ENCODE assay signal across 7 mouse cellular contexts in genomic region chr19:36348161-36348800, GRCm38 (mm10). TPM values are rescaled to one million over a fixed set of nuclear protein-coding genes. Genes with fewer than 3 reads are reported as not detected.
A peak's percentile ranks its signal among the peaks of the same experiment; 100 is the strongest.
DNase-seq lines count a peak whose midpoint lies in the region; ATAC-seq and TF ChIP-seq lines count a peak whose summit lies in the region.

Pcgf5 (plus strand) TSS chr19:36348309.

- peak; percentile 80 for DNase-seq in liver, adult 2 months (ENCODE audit: extremely low read depth, low read depth, low spot score)
- DNase-seq in monocyte, adult 2 months (ENCODE audit: low read depth in 1 of 2, low spot score in 2 of 2) = peak; percentile 23 to 54
- peak; percentile 42 to 56 for DNase-seq in spleen, postnatal 10 days (ENCODE audit: low spot score in 2 of 2)

- H3K36me3 ChIP-seq in heart, embryonic 12.5 days = no peaks in the 10 kb centered on the region
- no peaks in the 10 kb centered on the region for H3K36me3 ChIP-seq in kidney, embryonic 16.5 days (ENCODE audit: insufficient read depth, low read length)
- H3K36me3 ChIP-seq in liver, adult 2 months (ENCODE audit: control insufficient read depth, insufficient read depth, low read length) = no peaks in the 10 kb centered on the region

- ATAC-seq in erythroblast, adult 5-6 weeks (replicated peaks; ENCODE audit: low FRiP score, poor library complexity, severe bottlenecking) = no peak
- peak; percentile 76 for ATAC-seq in heart, embryonic 12.5 days (ENCODE audit: insufficient number of reproducible peaks, low FRiP score)
- peak; percentile 87 for ATAC-seq in kidney, embryonic 16.5 days (ENCODE audit: low FRiP score, low TSS enrichment)

- peaks cover 11% of the 10 kb centered on the region for H3K27me3 ChIP-seq in heart, embryonic 12.5 days (replicated peaks)
- H3K27me3 ChIP-seq in kidney, embryonic 16.5 days (ENCODE audit: insufficient read depth, low read length) = peaks cover 48% of the 10 kb centered on the region
- no peaks in the 10 kb centered on the region for H3K27me3 ChIP-seq in liver, adult 2 months (ENCODE audit: control insufficient read depth, insufficient read depth, low read length)

- WGBS in bone marrow, adult 2 months = under 1% methylated on average over 91 of the region's 92 CpGs
- under 1% methylated on average over 84 of the region's 92 CpGs for WGBS in heart, embryonic 12.5 days
- WGBS in kidney, embryonic 16.5 days = under 1% methylated on average over 51 of the region's 92 CpGs
- WGBS in liver, adult 2 months = under 1% methylated on average over 91 of the region's 92 CpGs

- peak; percentile 41; the same call in 1 of the 2 replicates for TF ChIP-seq POLR2A in bone marrow, adult 2 months (IDR thresholded peaks at IDR 0.05; ENCODE audit: borderline replicate concordance, control insufficient read depth, low read depth, low read length)
- TF ChIP-seq POLR2A in liver, adult 2 months (IDR thresholded peaks at IDR 0.05; ENCODE audit: extremely low read depth, insufficient read depth, low read length) = 0 out of 2 replicates have a peak, but pooled peaks have one; percentile 60

- H3K9me3 ChIP-seq in heart, embryonic 12.5 days (replicated peaks) = no peaks in the 10 kb centered on the region; the same call in 1 of the 2 replicates
- H3K9me3 ChIP-seq in kidney, embryonic 16.5 days (ENCODE audit: low read length) = no peaks in the 10 kb centered on the region

- peak within 1 kb of the TSS; percentile 76 for H3K27ac ChIP-seq in bone marrow, adult 2 months (ENCODE audit: control insufficient read depth, insufficient read depth, low read depth, low read length, poor library complexity)
- peak within 1 kb of the TSS; percentile 57 for H3K27ac ChIP-seq in heart, embryonic 12.5 days (ENCODE audit: poor library complexity, severe bottlenecking)
- no peak within 1 kb of the TSS for H3K27ac ChIP-seq in kidney, embryonic 16.5 days (ENCODE audit: low read length)
- peak within 1 kb of the TSS; percentile 97 for H3K27ac ChIP-seq in liver, adult 2 months (replicated peaks; ENCODE audit: insufficient read depth, low read depth, low read length)

- H3K4me2 ChIP-seq in heart, embryonic 12.5 days = peak within 1 kb of the TSS; percentile 85
- peak within 1 kb of the TSS; percentile 100 for H3K4me2 ChIP-seq in kidney, embryonic 16.5 days (replicated peaks; ENCODE audit: low read depth, low read length)

- no peaks in the 10 kb centered on the region; the same call in 1 of the 2 replicates for H3K4me1 ChIP-seq in bone marrow, adult 2 months (ENCODE audit: control insufficient read depth, insufficient read depth, low read length)
- H3K4me1 ChIP-seq in heart, embryonic 12.5 days (replicated peaks) = no peaks in the 10 kb centered on the region; the same call in 1 of the 2 replicates
- no peaks in the 10 kb centered on the region for H3K4me1 ChIP-seq in kidney, embryonic 16.5 days (ENCODE audit: insufficient read depth, low read length)
- H3K4me1 ChIP-seq in liver, adult 2 months (ENCODE audit: control insufficient read depth, insufficient read depth, low read length) = peaks cover 5% of the 10 kb centered on the region; the same call in 1 of the 2 replicates

- H3K4me3 ChIP-seq in bone marrow, adult 2 months (replicated peaks; ENCODE audit: control insufficient read depth, low read depth, low read length) = peak within 1 kb of the TSS; percentile 73
- H3K4me3 ChIP-seq in heart, embryonic 12.5 days = peak within 1 kb of the TSS; percentile 76
- H3K4me3 ChIP-seq in kidney, embryonic 16.5 days (ENCODE audit: low read length) = peak within 1 kb of the TSS; percentile 78
- peak within 1 kb of the TSS; percentile 97 for H3K4me3 ChIP-seq in liver, adult 2 months (ENCODE audit: insufficient read depth, low read depth, low read length)

- H3K9ac ChIP-seq in heart, embryonic 12.5 days = peak within 1 kb of the TSS; percentile 79
- peak within 1 kb of the TSS; percentile 65 for H3K9ac ChIP-seq in kidney, embryonic 16.5 days (replicated peaks; ENCODE audit: low read length)
- peak within 1 kb of the TSS; percentile 99 for H3K9ac ChIP-seq in liver, adult 2 months (ENCODE audit: low read depth, low read length)

- TF ChIP-seq CTCF in bone marrow, adult 2 months (IDR thresholded peaks at IDR 0.05; ENCODE audit: control insufficient read depth, insufficient read depth, low read length) = no peak
- TF ChIP-seq CTCF in liver, adult 2 months (IDR thresholded peaks at IDR 0.05; ENCODE audit: low read depth, low read length) = no peak

- H3K79me2 ChIP-seq in liver, adult 2 months (ENCODE audit: control insufficient read depth, insufficient read depth, low read length) = peaks cover 19% of the 10 kb centered on the region; the same call in 1 of the 2 replicates

RNA-seq across cellular contexts. Expression of gene Pcgf5, which starts in this region (rescaled TPM):
- 14.7 and 17.8 TPM in 2 replicates for polyA plus RNA-seq in bone marrow, adult 2 months (2011; ENCODE audit: insufficient read depth, insufficient read length, low replicate concordance, missing spikeins)
- 18.6 and 27.2 TPM in 2 replicates for total RNA-seq in erythroblast, adult 5-6 weeks (2015; ENCODE audit: low replicate concordance)
- total RNA-seq in erythroblast, adult 5-6 weeks (2017; ENCODE audit: low replicate concordance) = 48.1 and 71.7 TPM in 2 replicates
- 50.0 and 54.1 TPM in 2 replicates for polyA plus RNA-seq in heart, embryonic 12.5 days (2016; fragmentation: Nextera tagmentation; extraction: Ambion mirVana)
- polyA plus RNA-seq in kidney, embryonic 16.5 days (2015; fragmentation: Nextera tagmentation; extraction: Ambion mirVana) = 6.9 and 9.2 TPM in 2 replicates
- 13.8 and 14.2 TPM in 2 replicates for total RNA-seq in liver, adult 2 months (2014; rRNA removed)
- polyA plus RNA-seq in liver, adult 2 months (2012; rRNA removed) = 3.1 and 3.9 TPM in 2 replicates
